Mouse (Mus musculus) kidney, postnatal 36 days (tissue): ENCODE data around the gene Dcaf11.

ENCODE experiments used
- DNase-seq, 2 experiments: peaks; one replicate each; pipeline ENCODE4 v3.0.0; 2021 to 2022; ENCODE audit warnings: mixed read lengths in 2 of 2

The Dcaf11 gene

DNA sequence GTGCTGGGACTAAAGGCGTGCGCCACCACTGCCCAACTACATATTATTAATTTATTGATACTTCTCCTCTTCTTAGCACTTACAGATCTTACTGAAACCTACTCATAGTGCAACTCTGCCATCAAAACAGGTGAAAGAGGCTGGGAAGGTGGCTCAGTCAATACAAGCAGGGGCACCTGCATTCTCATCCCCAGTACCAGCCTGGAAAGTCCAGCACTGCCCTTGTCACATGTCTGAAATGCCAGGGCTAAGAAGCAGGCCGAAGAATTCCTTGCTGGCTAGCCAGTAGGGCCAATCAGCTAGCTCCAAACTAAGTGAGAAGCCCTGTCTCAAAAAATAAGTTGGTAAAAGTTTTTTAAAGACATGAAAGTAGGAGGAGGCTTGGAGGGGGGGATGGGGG is 2.2 kb upstream of the Dcaf11 start:
- peak; percentile 43 to 44 for DNase-seq

GRCm38 (mm10) chr14:55558740-55559448 is 912 bp upstream of the Dcaf11 start:
- no peak for DNase-seq

GRCm38 (mm10) chr14:55560202-55561073 is 632 bp downstream of the Dcaf11 start, which contains the start of gene A730061H03Rik:
TSS of gene A730061H03Rik (minus strand) at chr14:55560406.
- peak; percentile 99 to 100 for DNase-seq

DNA sequence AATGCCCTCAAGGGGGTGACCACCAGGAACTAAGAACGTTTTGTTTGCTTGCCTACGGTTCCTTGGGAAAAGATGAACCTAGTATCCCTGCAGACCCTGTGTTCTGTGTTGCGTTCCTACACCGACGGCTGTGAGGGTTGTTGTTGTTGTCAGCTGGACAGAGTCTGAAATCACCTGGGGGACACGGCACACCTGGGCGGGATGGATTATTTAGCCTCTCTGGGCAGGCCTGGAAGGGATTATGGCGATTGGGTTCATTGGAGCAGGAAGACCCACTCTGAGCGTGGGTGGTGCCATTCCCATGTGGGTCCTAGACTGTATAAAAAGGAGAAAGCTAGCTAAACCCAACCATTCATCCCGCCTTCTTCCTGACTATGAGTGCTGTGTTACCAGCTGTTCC is 2.1 kb downstream of the Dcaf11 start:
- peak in 1 of 2 experiments; percentile 38 for DNase-seq

- no peak for DNase-seq
Observed at GRCm38 (mm10) chr14:55563249-55563648, 3.4 kb downstream of the Dcaf11 start.

DNA sequence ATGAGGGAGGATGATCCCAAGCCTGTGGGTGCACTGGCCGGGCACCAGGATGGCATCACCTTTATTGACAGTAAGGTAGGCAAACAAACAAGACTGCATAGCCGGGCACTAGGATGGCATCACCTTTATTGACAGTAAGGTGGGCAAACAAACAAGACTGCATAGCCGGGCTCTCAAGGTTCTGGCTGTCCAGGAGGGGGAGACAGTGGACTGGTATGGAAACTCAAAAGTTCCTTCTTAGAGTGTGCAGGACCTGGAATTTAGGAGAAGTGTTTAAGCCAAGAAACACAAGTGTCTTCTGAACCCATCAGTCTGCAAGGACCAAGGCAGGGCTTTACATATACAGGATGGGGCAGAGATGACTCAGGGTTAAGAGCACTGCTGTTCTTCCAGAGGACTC is 5.9 kb downstream of the Dcaf11 start:
- DNase-seq = peak in 1 of 2 experiments; percentile 40

DNA sequence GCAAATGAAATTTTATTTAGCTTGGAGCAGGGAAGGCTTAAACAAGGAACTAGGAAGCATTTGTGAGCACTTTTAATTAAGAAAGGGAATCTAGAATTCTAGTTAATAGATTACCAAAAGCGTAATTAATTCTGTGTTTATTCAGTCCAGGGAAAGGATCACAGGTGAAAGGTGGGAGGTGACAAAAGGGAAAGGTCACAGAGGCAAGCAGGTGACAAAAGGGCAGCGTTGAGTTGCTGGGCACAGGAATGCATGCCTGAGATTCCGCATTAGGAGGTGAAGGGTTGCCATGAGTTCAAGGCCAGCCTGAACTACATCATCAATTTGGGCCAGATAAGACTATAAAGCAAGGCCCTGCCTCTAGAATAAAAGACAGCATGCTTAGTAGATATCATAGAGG is 7.7 kb downstream of the Dcaf11 start:
- DNase-seq = peak; percentile 53 to 69

DNA sequence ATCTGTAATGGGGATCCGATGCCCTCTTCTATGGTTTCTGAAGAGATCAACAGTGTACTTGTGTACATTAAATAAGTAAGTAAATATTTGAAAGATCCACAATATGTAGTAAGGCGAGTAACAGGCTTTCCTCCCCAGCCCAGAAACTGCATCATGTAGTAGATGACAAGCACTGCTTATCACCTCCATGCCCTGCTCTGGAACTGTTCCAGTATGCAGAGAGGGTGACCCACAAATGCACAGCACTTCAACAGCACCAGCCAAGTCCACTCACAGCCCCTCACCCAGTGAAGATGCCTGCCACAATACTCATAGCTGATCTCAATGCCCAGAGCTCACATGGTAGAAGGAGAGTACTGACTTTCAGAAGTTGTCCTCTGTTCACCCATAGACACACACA is 10.8 kb downstream of the Dcaf11 start:
- no peak for DNase-seq

DNA sequence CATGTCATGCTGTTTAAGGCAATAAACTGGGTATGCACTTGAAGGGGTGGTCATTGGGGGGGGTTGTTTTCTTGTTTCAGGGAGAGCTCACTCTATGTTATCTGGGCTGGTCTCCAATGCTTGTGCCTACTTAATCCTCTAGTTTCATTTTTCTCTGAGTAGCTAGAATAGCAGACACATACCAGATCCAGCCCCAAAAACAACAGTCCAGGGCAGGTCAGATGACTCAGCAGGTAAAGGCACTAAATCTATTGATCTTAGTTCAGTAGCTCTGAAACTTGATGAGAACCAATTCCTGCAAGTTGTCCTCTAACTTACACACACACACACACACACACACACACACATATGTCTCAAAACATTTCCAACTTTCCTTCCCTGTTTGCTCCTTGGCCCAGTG is 12.0 kb downstream of the Dcaf11 start:
- no peak for DNase-seq

DNA sequence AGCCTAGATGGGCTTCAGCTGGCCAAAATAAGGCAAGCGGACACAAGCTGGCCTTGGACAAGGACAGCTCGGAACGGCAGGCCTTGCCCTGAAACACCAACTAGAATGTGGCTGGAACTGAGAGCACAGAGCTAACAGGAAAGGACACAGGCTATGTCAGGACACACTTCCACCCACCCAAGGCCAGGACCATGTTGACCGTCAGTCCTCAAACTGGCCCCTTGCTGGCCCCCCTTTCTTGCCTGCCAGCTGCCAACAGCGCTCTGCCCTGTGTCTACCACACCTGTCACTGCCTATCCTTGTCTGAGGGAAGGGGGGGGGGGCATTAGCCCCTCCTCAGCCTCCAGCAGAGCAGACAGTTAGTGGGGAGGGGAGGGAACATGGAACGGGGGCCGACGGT is 15.5 kb downstream of the Dcaf11 start, which contains the start of gene Fitm1:
Gene Fitm1, plus strand, starts transcription at position 316 of the 400 bp plus-strand sequence.
- DNase-seq = no peak

- peak; percentile 66 to 70 for DNase-seq
Observed at GRCm38 (mm10) chr14:55575711-55576110, 15.9 kb downstream of the Dcaf11 start.

DNA sequence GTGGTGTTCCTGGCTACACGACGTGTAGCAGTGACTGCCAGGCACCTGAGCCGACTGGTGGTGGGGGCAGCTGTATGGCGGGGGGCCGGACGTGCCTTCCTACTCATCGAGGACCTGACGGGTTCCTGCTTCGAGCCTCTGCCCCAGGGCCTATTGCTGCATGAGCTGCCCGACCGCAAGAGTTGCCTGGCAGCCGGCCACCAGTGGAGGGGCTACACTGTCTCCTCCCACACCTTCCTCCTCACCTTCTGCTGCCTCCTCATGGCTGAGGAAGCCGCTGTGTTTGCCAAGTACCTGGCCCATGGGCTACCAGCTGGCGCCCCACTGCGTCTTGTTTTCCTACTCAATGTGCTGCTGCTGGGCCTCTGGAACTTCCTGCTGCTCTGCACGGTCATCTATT is 16.6 kb downstream of the Dcaf11 start:
- peak in 1 of 2 experiments; percentile 60 for DNase-seq

DNA sequence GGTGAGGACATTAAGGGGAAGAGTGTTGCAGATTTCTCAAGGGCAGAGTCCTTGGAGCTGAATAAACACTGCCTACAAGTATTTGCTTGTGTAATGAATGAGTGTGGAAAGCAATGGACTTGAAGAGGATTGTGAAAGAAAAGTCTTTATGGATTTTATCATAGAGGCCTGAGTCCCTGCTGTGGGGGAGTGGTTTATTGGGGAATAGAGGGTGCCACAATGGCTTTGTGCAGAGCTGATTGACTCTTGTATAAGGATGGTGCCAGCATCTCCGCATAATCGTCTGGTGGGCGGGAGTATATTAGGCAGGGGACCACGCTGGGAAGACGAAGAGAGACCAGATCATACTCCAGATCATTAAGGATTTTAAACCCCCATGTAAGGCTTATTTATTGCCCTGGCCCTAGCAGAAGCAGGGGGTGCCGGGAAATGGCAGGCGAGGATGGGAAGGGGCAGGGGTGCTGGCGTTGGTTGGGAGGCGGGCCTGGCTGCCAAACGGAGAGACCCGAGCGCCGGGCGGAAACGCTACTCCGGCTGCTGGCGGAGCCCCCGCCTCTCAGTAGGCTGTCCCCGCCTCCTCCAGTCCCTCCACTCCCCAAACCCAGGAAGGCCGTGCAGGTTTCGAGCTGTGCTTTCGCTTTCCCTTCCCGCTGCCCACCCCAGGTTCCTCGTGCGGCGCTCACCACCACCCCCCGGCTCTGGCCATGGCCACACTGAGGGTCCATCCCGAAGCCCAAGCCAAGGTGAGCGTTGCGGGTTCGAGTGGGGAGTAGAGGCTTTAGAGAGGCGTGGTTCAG is 18.3 kb downstream of the Dcaf11 start, which contains the start of gene Psme1:
Gene Psme1, plus strand, starts transcription at position 253 of the 797 bp plus-strand sequence.
- peak; percentile 85 to 89 for DNase-seq

DNA sequence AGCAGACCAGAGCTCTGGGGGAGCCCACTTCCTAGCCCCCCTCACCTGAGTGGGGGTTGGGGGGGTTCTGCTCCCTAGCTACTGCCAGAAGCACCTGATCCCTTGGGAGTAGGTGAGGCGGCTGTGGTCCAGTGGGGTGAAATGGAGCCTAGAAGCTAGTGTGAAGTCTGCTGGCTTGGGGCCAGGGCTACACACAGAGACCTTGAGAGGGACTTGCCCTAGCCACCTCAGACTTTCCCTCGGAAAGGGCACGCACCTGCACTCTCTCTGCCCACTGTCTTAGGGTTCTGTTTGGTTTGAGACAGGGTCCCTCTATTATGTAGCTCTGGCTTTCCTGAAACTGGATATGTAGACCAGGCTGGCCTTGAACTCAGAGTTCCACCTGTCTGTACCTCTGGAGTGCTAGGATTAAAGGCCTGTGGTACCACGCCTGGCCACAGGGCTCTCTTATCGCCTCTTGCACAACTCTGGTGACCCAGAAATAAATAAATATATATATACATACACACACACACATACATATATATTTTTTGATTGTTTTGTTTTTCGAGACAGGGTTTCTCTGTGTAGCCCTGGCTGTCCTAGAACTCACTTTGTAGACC is 19.0 kb downstream of the Dcaf11 start:
- DNase-seq = peak; percentile 73 to 87

DNA sequence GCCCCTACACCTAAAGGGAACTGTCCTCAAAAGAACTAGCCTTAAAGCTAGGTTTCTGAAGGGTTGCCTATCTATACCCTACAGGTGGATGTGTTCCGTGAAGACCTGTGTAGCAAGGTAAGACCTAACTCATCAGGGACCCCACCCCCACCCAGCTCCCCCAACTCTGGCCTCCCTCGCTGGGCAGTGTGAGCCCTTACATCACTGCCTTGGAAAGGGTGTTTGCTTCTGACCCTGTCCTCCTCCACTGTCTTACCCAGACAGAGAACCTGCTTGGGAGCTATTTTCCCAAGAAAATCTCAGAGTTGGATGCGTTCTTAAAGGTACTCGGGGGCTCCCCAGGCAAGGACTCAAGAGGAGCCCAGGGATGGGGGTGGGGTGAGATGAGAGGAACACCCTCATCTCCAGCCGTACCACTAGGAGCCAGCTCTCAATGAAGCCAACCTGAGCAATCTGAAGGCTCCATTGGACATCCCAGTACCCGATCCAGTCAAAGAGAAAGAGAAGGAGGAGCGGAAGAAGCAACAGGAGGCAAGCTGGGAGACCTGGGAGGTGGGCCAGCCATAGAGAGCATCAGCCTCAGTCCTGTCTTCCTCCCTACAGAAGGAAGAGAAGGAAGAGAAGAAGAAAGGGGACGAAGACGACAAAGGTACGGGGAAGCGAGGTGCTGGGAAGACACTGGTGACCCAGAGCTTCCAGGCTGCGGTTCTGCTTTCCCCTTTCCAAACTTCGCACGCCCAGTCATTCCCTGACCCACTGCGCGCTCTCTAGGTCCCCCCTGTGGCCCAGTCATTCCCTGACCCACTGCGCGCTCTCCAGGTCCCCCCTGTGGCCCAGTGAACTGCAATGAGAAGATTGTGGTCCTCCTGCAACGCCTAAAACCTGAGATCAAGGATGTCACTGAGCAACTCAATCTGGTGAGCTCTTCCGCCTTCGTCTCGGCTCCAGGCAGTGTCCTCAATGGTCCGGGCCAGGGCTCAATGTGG is 20.0 kb downstream of the Dcaf11 start:
- no peak for DNase-seq

DNA sequence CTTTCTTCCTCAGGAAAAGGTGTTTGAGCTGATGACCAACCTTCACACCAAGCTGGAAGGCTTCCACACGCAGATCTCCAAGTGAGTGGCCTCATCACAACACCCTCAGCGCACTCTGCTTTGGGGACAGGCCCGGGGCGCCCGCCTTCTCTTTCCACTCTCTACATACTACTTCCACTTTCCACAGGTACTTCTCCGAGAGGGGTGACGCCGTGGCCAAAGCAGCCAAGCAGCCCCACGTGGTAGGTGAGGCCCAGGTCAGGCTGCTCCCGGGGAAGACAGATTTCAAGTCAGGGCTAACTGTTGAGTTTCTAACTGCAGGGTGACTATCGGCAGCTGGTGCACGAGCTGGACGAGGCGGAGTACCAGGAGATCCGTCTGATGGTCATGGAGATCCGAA is 20.9 kb downstream of the Dcaf11 start:
- DNase-seq = no peak

GRCm38 (mm10) chr14:55581981-55582681 is 22.3 kb downstream of the Dcaf11 start:
- no peak for DNase-seq

DNA sequence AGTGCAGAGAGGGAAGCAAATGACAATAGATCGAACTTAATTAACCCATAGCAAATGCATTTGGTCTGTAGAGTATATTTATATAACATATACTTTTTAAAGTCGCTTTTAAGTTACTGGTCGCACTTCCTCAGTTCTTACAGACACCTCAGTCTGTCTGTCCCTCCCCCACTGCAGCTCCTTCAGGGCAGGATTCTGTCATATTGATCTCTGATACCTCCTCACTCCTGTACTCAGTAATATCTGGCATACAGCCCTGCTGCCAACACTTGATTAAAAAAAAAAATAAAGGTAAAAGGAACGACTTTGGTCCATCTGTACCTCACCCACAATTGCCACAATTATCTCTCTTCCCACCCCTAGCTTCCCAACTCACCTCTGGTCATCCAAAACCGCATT is 24.5 kb downstream of the Dcaf11 start:
- DNase-seq = no peak

- DNase-seq = peak; percentile 88 to 89
Observed at GRCm38 (mm10) chr14:55584702-55585565, 25.1 kb downstream of the Dcaf11 start, which contains the start of gene Emc9. TSS of gene Emc9 (minus strand) at chr14:55585302.
